Mouse (Mus musculus): Measurements from ENCODE around the gene Ccdc40.

GRCm38 (mm10) chr11:119300986-119301385 lies 72.6 kb downstream of the Ccdc40 start:
- TF ChIP-seq CTCF (IDR thresholded peaks at IDR 0.05; ENCODE audit: low read depth, low read length) (no peak), POLR2A (IDR thresholded peaks at IDR 0.05; ENCODE audit: extremely low read depth, insufficient read depth, low read length) (no peak)
